Mouse (Mus musculus) adrenal gland, postnatal 4 days (tissue): ENCODE data around the gene Mpdu1. TPM values are rescaled to one million over a fixed set of nuclear protein-coding genes. Genes with fewer than 3 reads are reported as not detected.
"Not testable (repeated sequence)": the region's sequence is repeated elsewhere in the genome, so short reads cannot be mapped to it uniquely, and the experiment has no call there.

Experiments
- DNase-seq, 2 experiments: peaks; one replicate each; pipeline ENCODE4 v3.0.0; 2021 to 2022; ENCODE audit warnings: low spot score in 2 of 2, mixed read lengths in 2 of 2
- microRNA-seq: library from miRNA; unstranded; fragments of <30 nt; microRNA quantifications from one replicate; pipeline ENCODE4 v1.2.0, GENCODE M21; 2021
- total RNA-seq, 2 experiments: library from RNA; stranded (reverse); gene quantifications; 2 replicates each; pipeline ENCODE4 v1.2.3; 2021

Gene Mpdu1
- total RNA-seq, 2 experiments from 2014 or later, result 107 to 119 TPM

GRCm38 (mm10) chr11:69624339-69624738, 38.1 kb downstream of the Mpdu1 start:
- DNase-seq, result not testable (repeated sequence)

GRCm38 (mm10) chr11:69623006-69623405, 39.4 kb downstream of the Mpdu1 start:
- DNase-seq, result no peak

GRCm38 (mm10) chr11:69622406-69622805, 40.0 kb downstream of the Mpdu1 start:
- DNase-seq, result no peak

- peak in 1 of 2 experiments; percentile 30 for DNase-seq
Observed at GRCm38 (mm10) chr11:69621571-69622268, 40.7 kb downstream of the Mpdu1 start, which contains the start of gene Sat2. TSS of gene Sat2 (plus strand) at chr11:69622024.

- no peak for DNase-seq
Observed at GRCm38 (mm10) chr11:69620394-69621081, 41.9 kb downstream of the Mpdu1 start.

GRCm38 (mm10) chr11:69617805-69618204, 44.6 kb downstream of the Mpdu1 start, which contains the start of gene Shbg:
TSS of gene Shbg (minus strand) at chr11:69617905.
- DNase-seq, result no peak

GRCm38 (mm10) chr11:69616781-69617180, 45.7 kb downstream of the Mpdu1 start:
- DNase-seq, result no peak

- not testable (repeated sequence) for DNase-seq
Observed at GRCm38 (mm10) chr11:69614257-69614588, 48.2 kb downstream of the Mpdu1 start.

- peak; percentile 63 to 82 for DNase-seq
Observed at GRCm38 (mm10) chr11:69613553-69614256, 48.7 kb downstream of the Mpdu1 start.

GRCm38 (mm10) chr11:69610899-69611298, 51.5 kb downstream of the Mpdu1 start:
- no peak for DNase-seq

GRCm38 (mm10) chr11:69609416-69609815, 53.0 kb downstream of the Mpdu1 start:
- no peak for DNase-seq

- no peak for DNase-seq
Observed at GRCm38 (mm10) chr11:69608525-69608924, 53.9 kb downstream of the Mpdu1 start.

GRCm38 (mm10) chr11:69606832-69607231, 55.6 kb downstream of the Mpdu1 start:
- DNase-seq, result no peak

Small RNA genes within 50 kb of the gene (microRNA-seq; reads per million reads assigned to microRNA genes)
- gene Mir1934 (3.7 reads per million, percentile 10 among the genes with 10 or more reads in this experiment), gene Mir467f (not detected)

Other genes starting within 250 kb of the Mpdu1 start
- 10 to 100 TPM; 48.7 to 52.5 TPM for gene Kdm6b, start 249.0 kb downstream of the Mpdu1 start, total RNA-seq
- 1 to 10 TPM; 1.1 to 1.7 TPM for gene Dnah2, start 113.5 kb downstream of the Mpdu1 start, total RNA-seq
- 1 to 10 TPM; 9.4 to 9.6 TPM for gene Efnb3, start 102.4 kb downstream of the Mpdu1 start, total RNA-seq
- gene Wrap53, start 82.4 kb downstream of the Mpdu1 start, total RNA-seq, result 10 to 100 TPM; 13.0 to 13.1 TPM
- gene Trp53, start 82.3 kb downstream of the Mpdu1 start, total RNA-seq, result 100 to 1,000 TPM in 1 of 2 experiments, 10 to 100 TPM in 1; 92.4 to 101 TPM
- 10 to 100 TPM; 74.6 to 83.4 TPM for gene Atp1b2, start 56.7 kb downstream of the Mpdu1 start, total RNA-seq
- gene Shbg, start 44.7 kb downstream of the Mpdu1 start, total RNA-seq, result under 1 TPM in 1 of 2 experiments, not detected in 1; 0.59 TPM
- 10 to 100 TPM; 18.3 to 20.9 TPM for gene Sat2, start 40.6 kb downstream of the Mpdu1 start, total RNA-seq
- 100 to 1,000 TPM in 1 of 2 experiments, 10 to 100 TPM in 1; 89.3 to 111 TPM for gene Fxr2, start 29.7 kb downstream of the Mpdu1 start, total RNA-seq
- under 1 TPM; 0.62 to 0.73 TPM for gene Sox15, start 7.3 kb downstream of the Mpdu1 start, total RNA-seq
- 10 to 100 TPM; 11.9 to 12.5 TPM for gene Cd68, start 3.5 kb upstream of the Mpdu1 start, total RNA-seq
- gene Eif4a1, start 9.8 kb upstream of the Mpdu1 start, total RNA-seq, result 100 to 1,000 TPM; 640 to 673 TPM
- gene Senp3, start 19.4 kb upstream of the Mpdu1 start, total RNA-seq, result 10 to 100 TPM; 86.6 to 90.7 TPM
- gene Tnfsf13, start 23.1 kb upstream of the Mpdu1 start, total RNA-seq, result 1 to 10 TPM; 4.2 to 5.2 TPM
- 10 to 100 TPM; 23.0 to 23.1 TPM for gene Tnfsf12, start 33.2 kb upstream of the Mpdu1 start, total RNA-seq
- 1 to 10 TPM; 3.1 to 4.6 TPM for gene Tnfsfm13, start 33.5 kb upstream of the Mpdu1 start, total RNA-seq
- 100 to 1,000 TPM in 1 of 2 experiments, 10 to 100 TPM in 1; 92.4 to 108 TPM for gene Polr2a, start 96.0 kb upstream of the Mpdu1 start, total RNA-seq
- gene Slc35g3, start 99.3 kb upstream of the Mpdu1 start, total RNA-seq, result not detected
- gene Zbtb4, start 103.3 kb upstream of the Mpdu1 start, total RNA-seq, result 10 to 100 TPM; 48.5 to 58.3 TPM
- gene Chrnb1, start 133.3 kb upstream of the Mpdu1 start, total RNA-seq, result 1 to 10 TPM; 3.6 to 4.0 TPM
- 1 to 10 TPM; 3.4 to 4.8 TPM for gene Fgf11, start 139.2 kb upstream of the Mpdu1 start, total RNA-seq
- gene Tmem102, start 143.0 kb upstream of the Mpdu1 start, total RNA-seq, result 1 to 10 TPM in 1 of 2 experiments, under 1 TPM in 1; 0.76 to 1.4 TPM
- not detected for gene Gm39566, start 152.7 kb upstream of the Mpdu1 start, total RNA-seq
- not detected for gene Spem2, start 155.8 kb upstream of the Mpdu1 start, total RNA-seq
- gene Spem1, start 159.5 kb upstream of the Mpdu1 start, total RNA-seq, result not detected
- gene Nlgn2, start 175.1 kb upstream of the Mpdu1 start, total RNA-seq, result 10 to 100 TPM; 33.6 to 35.2 TPM
- 100 to 1,000 TPM; 141 to 143 TPM for gene Tmem256, start 175.9 kb upstream of the Mpdu1 start, total RNA-seq
- gene Plscr3, start 183.7 kb upstream of the Mpdu1 start, total RNA-seq, result 10 to 100 TPM; 76.6 to 77.9 TPM
- gene Tnk1, start 196.1 kb upstream of the Mpdu1 start, total RNA-seq, result 1 to 10 TPM in 1 of 2 experiments, under 1 TPM in 1; 0.17 to 1.7 TPM
- not detected for gene Tmem95, start 215.4 kb upstream of the Mpdu1 start, total RNA-seq
- gene Kctd11, start 218.8 kb upstream of the Mpdu1 start, total RNA-seq, result 1 to 10 TPM; 3.4 to 4.1 TPM
- gene Acap1, start 232.9 kb upstream of the Mpdu1 start, total RNA-seq, result 1 to 10 TPM; 1.4 to 1.7 TPM
- 1 to 10 TPM; 4.8 to 5.6 TPM for gene 2810408A11Rik, start 238.3 kb upstream of the Mpdu1 start, total RNA-seq
- gene Neurl4, start 238.4 kb upstream of the Mpdu1 start, total RNA-seq, result 10 to 100 TPM; 45.9 to 53.3 TPM